Mouse (Mus musculus): ENCODE data around the gene Dlgap5. TPM values are rescaled to one million over a fixed set of nuclear protein-coding genes. Genes with fewer than 3 reads are reported as not detected.

Gene Dlgap5
- polyA plus RNA-seq, 1 experiment from 2014 or later = 46.4 TPM

GRCm38 (mm10) chr14:47396165-47396652 lies 22.0 kb downstream of the Dlgap5 start:
- peak; percentile 57 for DNase-seq (ENCODE audit: low spot score)

DNA sequence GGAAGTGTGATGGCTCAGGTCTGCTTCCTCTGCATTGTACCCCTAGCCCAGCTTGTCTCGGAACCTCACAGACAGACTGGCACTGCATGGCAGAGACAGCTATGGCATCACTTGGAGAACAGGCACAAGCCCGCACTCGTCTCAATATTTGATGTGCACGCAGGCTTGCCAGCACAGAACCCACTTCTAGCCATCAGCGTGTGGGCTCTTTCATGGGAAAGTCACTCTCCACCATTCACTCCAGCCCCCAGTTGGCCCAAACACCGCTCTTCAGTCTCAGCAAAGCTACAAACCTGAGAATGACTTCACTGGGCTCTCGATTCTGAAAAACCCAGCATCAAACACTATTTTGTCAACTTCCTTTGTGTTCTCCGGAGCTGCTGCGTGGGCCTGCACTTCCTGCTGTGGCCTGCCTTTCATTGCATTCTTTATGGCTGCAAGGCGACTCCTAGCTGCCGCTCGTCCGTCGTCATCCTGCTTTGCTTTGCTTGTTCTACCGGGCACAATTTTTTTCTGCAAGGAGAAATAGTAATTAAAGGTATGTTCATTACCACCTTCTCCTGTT lies 22.7 kb downstream of the Dlgap5 start:
- no peak for DNase-seq (ENCODE audit: low spot score)

- no peak for DNase-seq (ENCODE audit: low spot score)
These were observed 23.2 kb downstream of the Dlgap5 start for GRCm38 (mm10) chr14:47395007-47395406.

- no peak for DNase-seq (ENCODE audit: low spot score)
These were observed 24.7 kb downstream of the Dlgap5 start for GRCm38 (mm10) chr14:47393354-47394094.

DNA sequence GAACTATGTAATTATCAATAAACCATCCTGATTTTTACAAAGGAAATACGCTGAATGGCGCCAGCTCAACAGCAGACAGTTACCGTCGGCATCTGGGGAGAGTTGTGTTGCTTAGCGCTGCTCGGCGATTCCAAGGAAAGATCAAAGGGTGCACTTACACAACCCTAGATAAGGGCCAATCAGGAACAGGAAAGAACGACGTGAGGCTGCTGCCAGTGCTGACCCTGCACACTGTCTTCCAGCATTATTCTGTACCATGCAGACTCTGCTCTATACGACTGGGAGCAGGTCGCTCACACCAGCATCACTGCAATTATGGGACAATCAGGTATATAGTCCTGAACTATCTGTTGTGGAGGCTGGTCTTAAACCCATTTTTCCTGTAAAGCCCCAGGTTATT lies 32.1 kb downstream of the Dlgap5 start:
- DNase-seq (ENCODE audit: low spot score) = no peak

DNA sequence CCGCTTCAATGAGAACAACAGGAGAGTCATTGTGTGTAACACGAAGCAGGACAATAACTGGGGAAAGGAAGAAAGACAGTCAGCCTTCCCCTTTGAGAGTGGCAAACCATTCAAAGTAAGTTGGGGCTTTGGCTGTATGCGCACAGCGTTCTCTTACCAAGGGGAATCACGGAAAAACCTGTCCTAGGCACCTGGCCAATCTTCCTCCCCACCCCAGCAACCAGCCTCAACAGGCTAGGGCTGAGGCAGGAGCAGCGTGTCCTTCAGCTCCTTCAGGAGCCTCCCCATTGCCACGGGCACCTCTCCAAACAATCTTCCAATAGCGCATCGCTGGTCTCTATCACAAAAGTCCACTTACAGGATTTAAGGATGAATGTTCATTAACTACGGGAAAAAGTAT lies 33.6 kb downstream of the Dlgap5 start:
- no peak for DNase-seq (ENCODE audit: low spot score)

DNA sequence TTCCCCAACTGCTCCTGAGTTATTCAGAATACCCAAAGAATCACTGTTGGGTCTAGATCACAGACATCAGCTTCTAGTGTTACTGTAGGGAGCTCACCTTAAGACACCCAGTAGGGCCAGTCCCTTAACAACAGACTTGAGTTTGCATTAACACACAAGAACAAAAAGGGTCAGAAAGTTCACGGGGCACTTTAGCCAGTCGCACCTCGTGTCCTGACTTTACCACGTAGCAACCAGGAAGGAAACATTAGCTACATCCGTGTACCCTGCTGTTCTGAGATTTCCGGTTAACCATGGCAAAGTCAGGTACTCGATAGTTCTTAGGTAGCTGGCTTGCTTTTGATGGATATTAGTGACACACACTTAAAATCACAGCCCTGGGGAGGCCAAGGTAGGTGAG lies 34.3 kb downstream of the Dlgap5 start:
- no peak for DNase-seq (ENCODE audit: low spot score)

- DNase-seq (ENCODE audit: low spot score) = no peak
These were observed 39.9 kb downstream of the Dlgap5 start for GRCm38 (mm10) chr14:47378336-47378735.

DNA sequence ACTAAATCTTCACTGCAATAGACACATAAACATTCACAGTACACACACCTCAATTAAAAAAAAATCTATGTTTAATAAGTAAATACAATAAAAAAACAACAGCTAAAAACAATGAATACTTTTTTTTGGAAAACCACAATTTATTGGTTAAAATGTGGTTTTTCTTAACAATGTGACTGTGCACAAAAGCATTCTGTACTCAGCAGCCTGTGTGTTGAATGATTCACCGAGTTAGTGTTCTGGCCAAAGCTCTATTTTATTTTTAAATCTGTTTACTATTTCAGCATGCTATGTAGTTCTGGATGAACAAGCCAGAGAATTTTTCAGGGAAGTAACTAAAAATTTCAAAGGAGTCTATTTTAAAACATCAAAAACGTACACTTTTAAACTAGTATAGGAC lies 41.7 kb downstream of the Dlgap5 start:
- no peak for DNase-seq (ENCODE audit: low spot score)

DNA sequence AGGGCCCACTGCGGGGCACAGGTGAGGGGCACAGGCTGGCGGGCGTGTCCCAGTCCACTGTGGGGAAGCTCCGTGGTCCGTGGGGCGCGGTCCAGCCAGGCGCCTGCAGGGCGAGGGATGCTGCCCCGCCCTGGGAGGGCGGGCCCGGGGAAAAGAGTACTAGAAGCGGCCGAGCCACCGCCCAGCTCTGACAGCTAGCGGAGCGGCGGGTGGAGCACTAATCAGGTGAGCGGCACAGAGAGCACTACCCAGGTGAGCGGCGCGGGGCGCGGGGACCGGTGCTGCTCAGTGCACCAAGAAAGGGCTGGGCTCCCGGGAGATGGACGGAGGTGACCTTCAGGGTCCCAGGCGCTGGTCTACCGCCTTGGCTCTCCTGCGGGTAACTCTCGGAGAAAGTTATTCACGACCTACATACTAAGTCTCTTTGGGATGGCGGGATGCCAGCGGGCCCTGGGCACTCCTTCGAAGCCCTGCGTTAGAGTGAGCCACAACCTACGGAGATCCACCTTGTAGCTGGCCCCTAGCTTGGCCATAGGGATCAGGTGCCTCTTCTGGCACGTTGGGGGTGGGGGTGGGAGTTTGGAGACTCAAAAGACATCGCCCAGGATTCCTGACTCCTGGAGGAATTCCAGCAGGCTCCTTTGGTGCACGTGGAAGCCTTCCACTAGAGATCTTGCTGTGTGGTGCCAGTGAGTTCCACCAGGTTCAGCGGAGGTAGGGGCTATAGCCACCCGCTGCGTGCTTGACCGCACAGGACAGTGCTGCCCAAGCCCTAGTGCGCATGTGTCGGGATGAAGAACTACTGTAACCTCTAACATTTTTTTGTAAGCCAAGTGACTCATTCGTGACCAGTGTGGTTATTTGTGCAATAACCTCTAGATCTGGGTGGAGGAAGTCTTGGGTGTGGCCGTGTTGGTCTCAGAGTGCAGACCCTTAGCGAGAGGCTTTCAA lies 44.2 kb downstream of the Dlgap5 start:
- DNase-seq (ENCODE audit: low spot score) = no peak

DNA sequence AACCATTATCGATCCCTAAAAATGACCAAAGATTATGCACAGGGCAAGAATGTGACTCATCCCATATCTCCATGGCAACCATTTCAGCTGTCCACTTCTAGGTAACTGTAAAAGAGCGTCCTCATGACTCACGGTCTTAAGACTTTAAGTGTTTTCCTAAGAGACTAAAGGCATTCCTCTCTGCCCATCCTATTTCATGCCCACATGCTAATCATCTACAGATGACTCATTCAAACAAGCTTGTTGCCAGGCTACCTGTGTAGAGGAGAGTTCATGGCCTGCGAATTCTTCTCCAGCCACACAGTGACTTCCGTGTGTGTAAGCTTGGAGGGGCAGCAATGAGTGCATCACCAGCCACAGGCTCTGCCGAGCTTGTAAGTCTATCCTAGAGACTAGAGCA lies 46.5 kb downstream of the Dlgap5 start:
- DNase-seq (ENCODE audit: low spot score) = no peak

DNA sequence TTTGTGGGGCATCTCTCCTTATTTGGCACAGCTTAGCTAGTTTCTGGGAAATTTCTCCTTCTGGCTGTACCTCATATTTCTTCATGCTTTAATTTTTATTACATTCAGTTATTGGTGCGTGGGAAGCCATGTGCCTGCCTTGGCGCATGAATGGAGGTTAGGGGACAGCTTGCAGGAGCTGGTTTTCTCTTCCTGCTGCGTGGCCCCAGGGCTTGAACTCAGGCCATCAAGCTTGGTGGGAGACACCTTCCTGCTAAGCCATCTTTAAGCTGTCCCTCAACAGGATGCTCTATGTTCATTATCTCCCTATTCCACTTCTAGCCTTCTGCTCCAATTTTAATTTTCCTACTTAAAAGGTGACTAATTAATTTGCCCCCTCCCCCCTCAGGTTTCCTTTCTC lies 47.4 kb downstream of the Dlgap5 start:
- no peak for DNase-seq (ENCODE audit: low spot score)

DNA sequence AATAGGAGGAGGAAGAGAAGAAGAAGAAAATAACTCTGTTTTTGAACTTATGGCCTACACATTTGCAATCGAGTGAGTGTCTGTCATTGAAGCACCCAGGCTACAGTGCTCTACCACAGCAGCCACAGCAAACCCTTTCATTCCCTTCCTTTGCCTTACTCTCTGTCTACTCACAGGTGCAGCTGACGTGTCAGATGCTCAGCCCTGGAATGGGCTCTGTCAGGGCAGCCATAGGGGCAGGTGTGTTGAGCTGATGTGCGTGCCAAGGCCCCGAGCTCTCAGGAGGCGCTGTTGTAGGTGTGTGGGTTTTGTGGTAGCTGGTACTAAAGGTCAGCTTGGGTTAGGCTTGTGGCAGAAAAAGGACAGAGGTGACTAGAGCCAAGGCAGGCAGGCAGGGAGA lies 48.5 kb downstream of the Dlgap5 start:
- DNase-seq (ENCODE audit: low spot score) = peak; percentile 75

- DNase-seq (ENCODE audit: low spot score) = peak; percentile 55
These were observed 50.7 kb downstream of the Dlgap5 start, which contains the start of gene Lgals3 for GRCm38 (mm10) chr14:47367461-47367860. TSS of gene Lgals3 (plus strand) at chr14:47367751.

DNA sequence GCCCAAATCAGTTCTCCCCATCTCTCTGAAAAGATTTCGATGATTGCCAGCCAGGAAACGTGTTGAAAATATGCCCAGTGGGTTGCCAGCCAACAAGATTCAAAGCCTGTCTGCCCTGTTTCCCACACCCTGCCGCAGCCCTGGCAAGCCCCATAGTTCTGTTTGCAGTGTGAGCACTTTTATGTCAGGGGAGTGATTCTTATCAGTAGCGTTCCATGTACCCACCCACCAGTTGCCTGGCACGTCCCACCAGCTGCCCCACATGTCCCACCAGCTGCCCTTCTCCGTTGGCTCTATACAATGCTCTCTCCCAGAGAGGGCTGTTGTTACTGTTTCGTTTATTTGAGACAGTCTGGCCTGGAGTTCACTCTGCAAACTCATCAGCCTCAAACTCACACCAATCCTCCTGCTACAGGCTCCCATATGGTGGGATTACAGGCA lies 51.3 kb downstream of the Dlgap5 start:
- DNase-seq (ENCODE audit: low spot score) = peak; percentile 50

DNA sequence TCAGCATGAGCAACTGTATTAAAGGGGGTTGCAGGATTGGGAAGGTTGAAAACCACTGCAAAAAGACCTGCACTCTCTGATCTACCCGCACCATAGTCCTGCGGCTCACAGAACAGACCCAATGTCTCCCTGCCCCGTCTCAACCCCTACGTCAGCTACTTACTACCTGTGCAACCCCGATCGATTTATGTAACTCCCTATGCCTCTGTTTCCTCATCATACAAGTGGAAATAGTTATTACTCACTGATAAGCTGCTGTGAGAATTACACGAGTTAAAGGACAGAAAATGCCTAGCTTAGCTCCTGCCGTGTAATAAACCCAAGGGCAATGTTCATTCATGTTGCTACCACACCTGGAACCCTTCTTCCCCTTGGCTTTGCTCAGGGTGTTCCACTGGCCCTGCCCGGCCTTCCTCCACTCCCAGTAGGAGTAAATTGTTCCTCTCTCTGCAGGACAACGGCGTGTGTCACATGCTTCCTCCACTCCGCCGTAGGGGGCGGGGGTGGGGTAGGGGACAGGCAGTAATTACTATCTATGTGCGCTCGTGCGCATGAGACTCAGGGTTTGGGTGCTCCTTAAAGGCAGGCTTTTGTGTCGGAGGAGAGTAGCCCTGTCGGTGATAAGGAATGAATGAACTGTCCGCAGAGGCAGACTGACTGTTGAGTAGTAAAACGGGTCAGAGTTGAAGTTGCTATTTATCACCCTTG lies 53.3 kb downstream of the Dlgap5 start:
- DNase-seq (ENCODE audit: low spot score) = no peak

GRCm38 (mm10) chr14:47361899-47362298 lies 56.3 kb downstream of the Dlgap5 start:
- peak; percentile 42 for DNase-seq (ENCODE audit: low spot score)

- DNase-seq (ENCODE audit: low spot score) = no peak
These were observed 56.8 kb downstream of the Dlgap5 start for GRCm38 (mm10) chr14:47361418-47361817.

DNA sequence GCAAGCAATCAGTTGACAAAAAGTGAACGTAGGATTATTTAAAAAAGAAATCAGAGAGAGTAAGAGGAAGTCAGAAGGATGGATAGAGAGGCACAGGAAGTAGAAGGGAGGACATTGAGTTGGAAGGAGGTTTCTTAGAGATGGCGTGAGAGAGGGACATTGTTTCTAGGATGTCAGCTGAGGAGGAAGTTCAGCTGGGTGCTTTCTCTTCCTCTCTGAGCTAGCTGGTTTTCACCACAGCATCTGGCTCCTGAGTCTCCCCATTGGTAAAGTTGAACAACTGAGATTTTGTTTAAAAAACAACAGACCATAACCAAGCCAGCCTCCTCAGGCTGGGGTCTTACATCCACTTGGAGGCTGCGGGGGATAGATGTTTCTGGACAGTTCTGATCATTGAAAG lies 58.6 kb downstream of the Dlgap5 start:
- DNase-seq (ENCODE audit: low spot score) = no peak

GRCm38 (mm10) chr14:47356622-47357021 lies 61.6 kb downstream of the Dlgap5 start:
- no peak for DNase-seq (ENCODE audit: low spot score)

DNA sequence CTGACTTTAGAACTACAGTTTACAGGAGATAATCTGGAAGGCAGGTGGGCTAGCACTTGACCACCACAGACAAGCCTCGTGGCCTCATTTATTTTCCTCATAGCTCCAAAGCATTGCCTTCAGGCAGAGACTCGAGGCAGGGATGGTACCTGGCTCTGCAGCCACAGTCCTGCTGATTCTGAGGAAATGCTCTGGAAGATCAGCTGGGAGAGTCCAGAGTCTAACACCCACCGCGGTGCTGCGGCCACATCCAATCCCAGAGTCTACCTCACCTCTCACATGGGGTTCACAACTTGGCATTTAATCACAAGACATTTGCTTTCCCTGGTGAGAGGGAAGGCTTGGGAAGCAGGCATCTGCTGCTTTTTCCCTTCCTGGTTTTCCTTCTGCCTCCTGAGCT lies 63.3 kb downstream of the Dlgap5 start:
- no peak for DNase-seq (ENCODE audit: low spot score)
